ENCODE assay signal across 32 mouse cellular contexts in genomic region chr8:26364637-26365036, GRCm38 (mm10).
DNase-seq lines count a peak whose midpoint lies in the region; ATAC-seq lines count a peak whose summit lies in the region.
"Had no signal": no experiment of that assay in that cellular context is flagged by ENCODE, and none has a peak within 500 bp of the region (broad histone marks: within the 10 kb centered on the region; RNA-seq: fewer than 3 reads in every experiment).

No protein-coding gene starts in this region.

- H3K36me3 ChIP-seq in kidney, embryonic 15.5 days: no peaks in the 10 kb centered on the region
- H3K36me3 ChIP-seq: embryonic facial prominence, embryonic 13.5 days; forebrain, embryonic 10.5 days; forebrain, embryonic 15.5 days; G1E; stomach, embryonic 15.5 days had no signal

- intact Hi-C loops in heart, postnatal 25 days (cut with DNase I): no loop called here

- H3K4me2 ChIP-seq in kidney, embryonic 15.5 days: no peak overlapping the region
- H3K4me2 ChIP-seq: embryonic facial prominence, embryonic 13.5 days; forebrain, embryonic 15.5 days; stomach, embryonic 15.5 days had no signal

- WGBS in kidney, embryonic 15.5 days: 29% methylated on average over 4 of the region's 4 CpGs

- no peak overlapping the region for H3K27ac ChIP-seq in kidney, embryonic 15.5 days
- H3K27ac ChIP-seq: embryonic facial prominence, embryonic 13.5 days; forebrain, embryonic 10.5 days; forebrain, embryonic 15.5 days; gastrocnemius, adult 2 months; heart, adult 2 months; layer of hippocampus, adult 2 months; liver, embryonic 14.5 days; macrophage; stomach, embryonic 15.5 days had no signal

- no peaks in the 10 kb centered on the region for H3K27me3 ChIP-seq in kidney, embryonic 15.5 days
- H3K27me3 ChIP-seq: embryonic facial prominence, embryonic 13.5 days; forebrain, embryonic 15.5 days; Patski; stomach, embryonic 15.5 days had no signal

- peak; percentile 55 for DNase-seq in heart, adult 11 months
- DNase-seq in heart, postnatal 25 days (ENCODE audit: low spot score): no peak
- DNase-seq in kidney, postnatal 25 days: no peak
- peak; percentile 40 for DNase-seq in embryo, embryonic 11.5 days (ENCODE audit: low read depth, low spot score)
- no peak for DNase-seq in left cerebral cortex, adult 8-10 months (ENCODE audit: low spot score in 2 of 2)
- no peak for DNase-seq in layer of hippocampus, adult 11-12 months (ENCODE audit: low spot score)
- DNase-seq: adrenal gland, postnatal 14 days; cerebellum, adult 18-20 months; cerebellum, postnatal 10 days; gastrocnemius, adult 2 months; gastrocnemius, postnatal 36 days; heart, adult 2 months; heart, postnatal 14 days; kidney, adult 18-20 months; kidney, postnatal 10 days; left cerebral cortex, postnatal 4 days; liver; lung, adult 2 months; lung, postnatal 10 days; midbrain, embryonic 14.5 days; right cerebral cortex, postnatal 25 days; thymus, postnatal 14 days had no signal

- 0 out of 2 replicates have a peak, but pooled peaks have one; percentile 58 for ATAC-seq in kidney, embryonic 15.5 days (replicated peaks; ENCODE audit: low FRiP score)
- ATAC-seq: forebrain, embryonic 15.5 days; Patski had no signal

- H3K4me1 ChIP-seq in kidney, embryonic 15.5 days: no peaks in the 10 kb centered on the region; the same call in 1 of the 2 replicates
- H3K4me1 ChIP-seq: embryonic facial prominence, embryonic 13.5 days; forebrain, embryonic 15.5 days; stomach, embryonic 15.5 days had no signal

- H3K4me3 ChIP-seq in kidney, embryonic 15.5 days (replicated peaks): no peak overlapping the region
- H3K4me3 ChIP-seq: embryonic facial prominence, embryonic 13.5 days; forebrain, embryonic 10.5 days; forebrain, embryonic 15.5 days; gastrocnemius, adult 2 months; heart, adult 2 months; layer of hippocampus, adult 2 months; stomach, embryonic 15.5 days had no signal

- H3K9me3 ChIP-seq in kidney, embryonic 15.5 days (replicated peaks): no peaks in the 10 kb centered on the region
- H3K9me3 ChIP-seq: embryonic facial prominence, embryonic 13.5 days; forebrain, embryonic 10.5 days; forebrain, embryonic 15.5 days; G1E; stomach, embryonic 15.5 days had no signal

- H3K9ac ChIP-seq in kidney, embryonic 15.5 days: no peak overlapping the region
- H3K9ac ChIP-seq: embryonic facial prominence, embryonic 13.5 days; forebrain, embryonic 15.5 days; liver, embryonic 14.5 days; stomach, embryonic 15.5 days had no signal

Comparison
In these comparisons a context has a peak if more than half of its experiments do, and no peak if none do; other contexts are left out.
1. DNase-seq: peak in heart, adult 11 months (single experiment) and embryo, embryonic 11.5 days (single experiment); none in heart, postnatal 25 days (single experiment), kidney, postnatal 25 days (0 of 2), left cerebral cortex, adult 8-10 months (0 of 2) and layer of hippocampus, adult 11-12 months (single experiment).